Mouse (Mus musculus): ENCODE measurements around the gene 6820408C15Rik. TPM values are rescaled to one million over a fixed set of nuclear protein-coding genes. Genes with fewer than 3 reads are reported as not detected.
"Not testable (repeated sequence)": the region's sequence is repeated elsewhere in the genome, so short reads cannot be mapped to it uniquely, and the experiment has no call there.

Gene 6820408C15Rik
- polyA plus RNA-seq, 1 experiment from 2014 or later: 0.49 TPM

GRCm38 (mm10) chr2:152413158-152413764, 2.1 kb upstream of the 6820408C15Rik start:
- Histone ChIP-seq H3K4me3 (replicated peaks) (peak overlapping the region; percentile 83), H3K27ac (peak overlapping the region; percentile 96), H3K4me1 (replicated peaks) (peaks cover 22% of the 10 kb centered on the region), H3K4me2 (replicated peaks) (peak overlapping the region; percentile 79), H3K36me3 (no peaks in the 10 kb centered on the region), H3K9ac (peak overlapping the region; percentile 99), H3K9me3 (no peaks in the 10 kb centered on the region), H3K27me3 (replicated peaks) (no peaks in the 10 kb centered on the region)
- WGBS: 2% methylated on average over 21 of the region's 21 CpGs
- ATAC-seq: no peak

GRCm38 (mm10) chr2:152413765-152414584, 1.4 kb upstream of the 6820408C15Rik start:
- Histone ChIP-seq H3K4me2 (replicated peaks) (peak overlapping the region; percentile 79), H3K27ac (peak overlapping the region; percentile 96), H3K4me3 (replicated peaks) (peak overlapping the region; percentile 83), H3K27me3 (replicated peaks) (no peaks in the 10 kb centered on the region), H3K4me1 (replicated peaks) (peaks cover 22% of the 10 kb centered on the region), H3K9ac (peak overlapping the region; percentile 99), H3K36me3 (no peaks in the 10 kb centered on the region), H3K9me3 (no peaks in the 10 kb centered on the region)
- peak; percentile 11 for ATAC-seq
- WGBS: under 1% methylated on average over 86 of the region's 86 CpGs

GRCm38 (mm10) chr2:152414591-152415165, 709 bp upstream of the 6820408C15Rik start, which contains the start of gene Zcchc3:
TSS of gene Zcchc3 (minus strand) at chr2:152415027.
- H3K4me1 ChIP-seq (replicated peaks): peaks cover 21% of the 10 kb centered on the region
- under 1% methylated on average over 65 of the region's 65 CpGs for WGBS

DNA sequence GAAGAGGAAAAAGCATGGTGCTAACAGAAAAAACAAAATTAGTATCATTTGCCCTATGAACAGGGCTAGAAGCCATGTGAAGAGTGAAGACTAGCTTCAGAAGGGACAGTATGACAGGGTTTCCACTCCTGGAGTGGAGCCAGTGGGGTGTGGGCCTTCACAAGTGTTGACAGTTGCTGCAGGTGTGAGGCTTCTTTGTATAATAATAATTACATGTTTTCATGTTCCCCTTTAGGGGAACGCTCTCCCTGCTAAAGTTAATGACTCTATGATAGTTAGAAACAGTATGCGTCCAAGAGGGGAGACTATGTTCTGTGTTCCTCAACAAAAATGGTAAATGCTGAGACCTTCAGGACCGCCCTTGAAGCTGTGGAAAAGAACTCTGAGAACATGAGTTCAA, 399 bp downstream of the 6820408C15Rik start:
- H3K4me3 ChIP-seq (replicated peaks): no peak overlapping the region
- no peaks in the 10 kb centered on the region for H3K27me3 ChIP-seq (replicated peaks)
- H3K9ac ChIP-seq: no peak overlapping the region
- H3K4me2 ChIP-seq (replicated peaks): peak overlapping the region; percentile 79
- no peak for ATAC-seq
- WGBS: 93% methylated on average over 3 of the region's 3 CpGs
- H3K36me3 ChIP-seq: no peaks in the 10 kb centered on the region
- H3K9me3 ChIP-seq: no peaks in the 10 kb centered on the region
- peaks cover 12% of the 10 kb centered on the region for H3K4me1 ChIP-seq (replicated peaks)
- H3K27ac ChIP-seq: peak overlapping the region; percentile 96

More at GRCm38 (mm10) chr2:152414591-152415165, 709 bp upstream of the 6820408C15Rik start, which contains the start of gene Zcchc3:
- H3K27ac ChIP-seq: peak within 1 kb of the TSS; percentile 96
- H3K4me2 ChIP-seq (replicated peaks): peak within 1 kb of the TSS; percentile 79
- H3K9ac ChIP-seq: peak within 1 kb of the TSS; percentile 99
- peak within 1 kb of the TSS; percentile 83 for H3K4me3 ChIP-seq (replicated peaks)
- no peaks in the 10 kb centered on the region for H3K36me3 ChIP-seq
- H3K9me3 ChIP-seq: no peaks in the 10 kb centered on the region
- ATAC-seq: peak; percentile 80
- no peaks in the 10 kb centered on the region for H3K27me3 ChIP-seq (replicated peaks)

GRCm38 (mm10) chr2:152427493-152427892, 12.1 kb downstream of the 6820408C15Rik start:
- H3K36me3 ChIP-seq: no peaks in the 10 kb centered on the region
- H3K9ac ChIP-seq: peak overlapping the region; percentile 26; the same call in 1 of the 2 replicates
- no peaks in the 10 kb centered on the region for H3K9me3 ChIP-seq
- H3K27me3 ChIP-seq (replicated peaks): no peaks in the 10 kb centered on the region
- ATAC-seq: no peak
- 8% methylated on average over 12 of the region's 12 CpGs for WGBS
- H3K27ac ChIP-seq: no peak overlapping the region
- 0 out of 2 replicates have a peak, but pooled peaks cover 2% of the 10 kb centered on the region for H3K4me1 ChIP-seq (replicated peaks)
- H3K4me2 ChIP-seq (replicated peaks): peak overlapping the region; percentile 47
- H3K4me3 ChIP-seq (replicated peaks): no peak overlapping the region

- not testable (repeated sequence) for ATAC-seq; H3K4me3 ChIP-seq (replicated peaks); H3K9ac ChIP-seq; H3K9me3 ChIP-seq; H3K27ac ChIP-seq; H3K27me3 ChIP-seq (replicated peaks); H3K36me3 ChIP-seq; H3K4me2 ChIP-seq (replicated peaks); H3K4me1 ChIP-seq (replicated peaks)
- 90% methylated on average over 2 of the region's 2 CpGs for WGBS
These were observed 13.1 kb downstream of the 6820408C15Rik start for GRCm38 (mm10) chr2:152428481-152428880.

- Histone ChIP-seq H3K4me1 (replicated peaks) (0 out of 2 replicates have a peak, but pooled peaks cover 3% of the 10 kb centered on the region), H3K9me3 (no peaks in the 10 kb centered on the region), H3K27me3 (replicated peaks) (no peaks in the 10 kb centered on the region), H3K4me3 (replicated peaks) (no peak overlapping the region), H3K36me3 (no peaks in the 10 kb centered on the region), H3K4me2 (replicated peaks) (no peak overlapping the region), H3K27ac (no peak overlapping the region), H3K9ac (no peak overlapping the region)
- ATAC-seq: no peak
- WGBS: 76% methylated on average over 7 of the region's 7 CpGs
These were observed 21.1 kb downstream of the 6820408C15Rik start for GRCm38 (mm10) chr2:152436405-152436901.

GRCm38 (mm10) chr2:152436983-152437860, 21.8 kb downstream of the 6820408C15Rik start:
- no peaks in the 10 kb centered on the region for H3K9me3 ChIP-seq
- WGBS: 4% methylated on average over 23 of the region's 23 CpGs
- H3K36me3 ChIP-seq: no peaks in the 10 kb centered on the region
- no peak overlapping the region for H3K27ac ChIP-seq
- H3K4me1 ChIP-seq (replicated peaks): 0 out of 2 replicates have a peak, but pooled peaks cover 3% of the 10 kb centered on the region
- peak overlapping the region; percentile 35 for H3K4me3 ChIP-seq (replicated peaks)
- H3K9ac ChIP-seq: peak overlapping the region; percentile 48
- ATAC-seq: peak; percentile 89
- H3K4me2 ChIP-seq (replicated peaks): peak overlapping the region; percentile 89
- H3K27me3 ChIP-seq (replicated peaks): no peaks in the 10 kb centered on the region

GRCm38 (mm10) chr2:152438963-152439362, 23.6 kb downstream of the 6820408C15Rik start:
- H3K4me3 ChIP-seq (replicated peaks): no peak overlapping the region
- WGBS: 69% methylated on average over 1 of the region's 1 CpGs
- H3K4me2 ChIP-seq (replicated peaks): no peak overlapping the region
- no peak overlapping the region for H3K27ac ChIP-seq
- H3K36me3 ChIP-seq: no peaks in the 10 kb centered on the region
- H3K27me3 ChIP-seq (replicated peaks): no peaks in the 10 kb centered on the region
- H3K4me1 ChIP-seq (replicated peaks): 0 out of 2 replicates have a peak, but pooled peaks cover 3% of the 10 kb centered on the region
- H3K9me3 ChIP-seq: no peaks in the 10 kb centered on the region
- no peak overlapping the region for H3K9ac ChIP-seq
- no peak for ATAC-seq

DNA sequence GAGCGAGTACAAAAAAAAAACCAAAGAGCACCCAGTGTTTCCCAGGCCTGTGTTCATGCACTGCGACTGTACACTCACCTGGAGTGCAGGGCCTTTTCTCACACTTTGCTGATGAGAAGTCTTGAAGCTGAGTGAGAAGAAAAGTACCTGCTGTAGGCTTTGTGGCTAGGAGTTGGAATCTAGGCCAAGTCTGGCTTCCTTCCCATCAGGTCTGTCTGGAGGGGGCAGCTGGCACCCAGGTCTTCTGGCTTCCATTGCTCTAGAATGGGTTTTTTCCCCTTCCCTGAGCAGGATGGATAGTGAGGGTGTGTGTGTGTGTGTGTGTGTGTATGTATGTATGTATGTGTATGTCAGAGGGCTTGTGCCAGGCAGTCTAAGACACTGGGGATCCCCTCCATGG, 24.4 kb downstream of the 6820408C15Rik start:
- no peak for ATAC-seq
- Histone ChIP-seq H3K9ac (no peak overlapping the region), H3K27me3 (replicated peaks) (no peaks in the 10 kb centered on the region), H3K27ac (no peak overlapping the region), H3K4me1 (replicated peaks) (0 out of 2 replicates have a peak, but pooled peaks cover 3% of the 10 kb centered on the region), H3K4me3 (replicated peaks) (no peak overlapping the region), H3K9me3 (no peaks in the 10 kb centered on the region), H3K36me3 (no peaks in the 10 kb centered on the region), H3K4me2 (replicated peaks) (no peak overlapping the region)
- WGBS: 66% methylated on average over 2 of the region's 2 CpGs

DNA sequence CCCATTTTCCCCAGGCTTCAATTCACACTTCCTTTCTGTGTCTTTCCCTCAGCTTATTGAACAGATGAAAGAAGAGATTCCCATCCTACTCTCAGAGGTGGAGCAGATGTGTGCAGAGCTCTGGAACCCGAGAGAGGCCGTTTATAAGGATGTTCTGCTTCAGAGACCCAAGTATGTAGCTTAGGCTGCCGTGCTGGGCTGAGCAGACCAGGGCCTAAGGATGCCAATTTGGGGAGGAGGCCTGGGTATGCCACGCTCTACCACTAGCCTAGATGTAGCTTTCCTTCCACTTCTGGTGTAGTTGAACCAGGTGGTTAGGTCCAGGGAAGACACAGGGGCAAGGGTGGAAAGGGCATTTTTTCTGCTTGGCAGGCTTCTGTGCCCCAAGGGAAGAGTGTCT, 26.9 kb downstream of the 6820408C15Rik start:
- Histone ChIP-seq H3K4me2 (replicated peaks) (no peak overlapping the region), H3K9ac (no peak overlapping the region), H3K4me3 (replicated peaks) (no peak overlapping the region), H3K4me1 (replicated peaks) (0 out of 2 replicates have a peak, but pooled peaks cover 5% of the 10 kb centered on the region), H3K9me3 (no peaks in the 10 kb centered on the region), H3K27me3 (replicated peaks) (no peaks in the 10 kb centered on the region), H3K36me3 (no peaks in the 10 kb centered on the region), H3K27ac (no peak overlapping the region)
- no peak for ATAC-seq
- WGBS: 75% methylated on average over 4 of the region's 4 CpGs

Data from intestine, embryonic 15.5 days (tissue).